Mouse (Mus musculus) testis, adult 2 months (tissue): ENCODE measurements around the gene Rsph9.
A peak's percentile ranks its signal among the peaks of the same experiment; 100 is the strongest.

Experiments
- CTCF ChIP-seq: fragments of 200-500 bp; IDR thresholded peaks from 2 replicates; pipeline ENCODE4 v1.5.1; 2012; ENCODE audit warnings: low read depth, mild to moderate bottlenecking, inconsistent platforms, low read length, moderate library complexity; ENCODE audit not compliant: control insufficient read depth, insufficient read depth, insufficient replicate concordance
- POLR2A ChIP-seq: fragments of 200-500 bp; IDR thresholded peaks from 2 replicates; pipeline ENCODE4 v1.6.1; 2012; ENCODE audit warnings: low read depth, mild to moderate bottlenecking, inconsistent platforms, low read length, moderate library complexity; ENCODE audit not compliant: control insufficient read depth

DNA sequence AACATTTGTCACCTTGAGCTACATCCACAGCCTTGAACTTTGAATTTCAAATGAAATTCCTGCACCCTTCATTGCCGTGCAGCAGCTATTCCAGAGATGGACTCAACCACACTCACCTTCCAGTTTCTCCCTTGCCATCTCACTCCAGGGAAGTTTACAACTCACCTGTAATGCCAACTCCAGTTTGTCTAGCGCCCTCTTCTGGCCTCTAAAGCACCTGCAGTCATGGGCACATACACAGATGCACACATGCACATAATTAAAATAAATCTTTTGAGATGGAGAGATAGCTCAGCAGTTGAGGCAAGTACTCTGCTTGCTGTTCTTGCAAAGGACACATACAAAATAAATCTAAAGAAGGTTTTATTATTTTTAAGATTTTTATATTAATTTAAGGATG, 65.0 kb downstream of the Rsph9 start:
- TF ChIP-seq CTCF (peak; percentile 19; the same call in 1 of the 2 replicates), POLR2A (no peak)
